Mouse (Mus musculus): ENCODE measurements around the gene Csf3.

GRCm38 (mm10) chr11:98711046-98711434 lies 10.0 kb downstream of the Csf3 start:
- TF ChIP-seq CTCF (IDR thresholded peaks at IDR 0.05; ENCODE audit: low read depth, low read length): no peak
- TF ChIP-seq POLR2A (IDR thresholded peaks at IDR 0.05; ENCODE audit: insufficient read depth, low read length): no peak
- no peak for TF ChIP-seq EP300 (IDR thresholded peaks at IDR 0.05; ENCODE audit: insufficient read depth, low read depth, low read length)

Data from ES-Bruce4 (cell line).